Mouse (Mus musculus) intestine, embryonic 14.5 days (tissue): ENCODE data around the gene Dnajb11. TPM values are rescaled to one million over a fixed set of nuclear protein-coding genes. Genes with fewer than 3 reads are reported as not detected.

Experiments
- ATAC-seq: fragments of 200-750 bp; cut with Nextera tagmentation; replicated peaks from 2 replicates; pipeline ENCODE4 v1.8.0; 2017; ENCODE audit warnings: low read depth, moderate number of reproducible peaks, moderate TSS enrichment, moderate library complexity; ENCODE audit not compliant: low FRiP score, low TSS enrichment
- DNase-seq: peaks from one replicate; pipeline ENCODE4 v3.0.0-alpha.2; 2018; ENCODE audit warnings: low spot score
- H3K27ac ChIP-seq: fragments of 300-500 bp; sonication (generic); 2 replicates; pipeline ENCODE4 v1.5.1; 2014; ENCODE audit warnings: low read depth, mild to moderate bottlenecking, control low read depth
- H3K27me3 ChIP-seq: fragments of 300-500 bp; sonication (generic); replicated peaks from 2 replicates; pipeline ENCODE4 v1.6.1; 2014; ENCODE audit warnings: low read length, control low read depth; ENCODE audit not compliant: control insufficient read depth, insufficient read depth
- H3K36me3 ChIP-seq: fragments of 300-500 bp; sonication (generic); 2 replicates; pipeline ENCODE4 v1.6.1; 2014; ENCODE audit warnings: low read length, control low read depth; ENCODE audit not compliant: control insufficient read depth, insufficient read depth
- H3K4me1 ChIP-seq: fragments of 300-500 bp; sonication (generic); replicated peaks from 2 replicates; pipeline ENCODE4 v1.6.1; 2014; ENCODE audit warnings: low read length, control low read depth, mixed read lengths; ENCODE audit not compliant: control insufficient read depth, insufficient read depth
- H3K4me2 ChIP-seq: fragments of 300-500 bp; sonication (generic); 2 replicates; pipeline ENCODE4 v1.6.1; 2014; ENCODE audit warnings: low read length
- H3K4me3 ChIP-seq: fragments of 300-500 bp; sonication (generic); 2 replicates; pipeline ENCODE4 v1.5.1; 2014; ENCODE audit warnings: low read depth, low read length, control low read depth, mixed read lengths
- H3K9ac ChIP-seq: fragments of 300-500 bp; sonication (generic); 2 replicates; pipeline ENCODE4 v1.6.1; 2014; ENCODE audit warnings: mild to moderate bottlenecking, low read length
- H3K9me3 ChIP-seq: fragments of 300-500 bp; sonication (generic); 2 replicates; pipeline ENCODE4 v1.6.1; 2016; ENCODE audit warnings: low read length, control low read depth; ENCODE audit not compliant: control insufficient read depth
- WGBS: fragments of 180-500 bp; shearing (Covaris S2); extraction: QIAGEN DNeasy Blood & Tissue Kit; methylation state at CpG from one replicate; pipeline ENCODE4 v1.1.7; 2014; 5-methylcytosine and 5-hydroxymethylcytosine counted together
- polyA plus RNA-seq: library from polyadenylated mRNA; unstranded; fragments of >200 nt; fragmentation: Nextera tagmentation; extraction: Ambion mirVana; gene quantifications from 2 replicates; pipeline ENCODE4 v1.2.1, GENCODE M21; 2014

Dnajb11 gene
- polyA plus RNA-seq, 1 experiment from 2014 or later: 94.1 TPM

DNA sequence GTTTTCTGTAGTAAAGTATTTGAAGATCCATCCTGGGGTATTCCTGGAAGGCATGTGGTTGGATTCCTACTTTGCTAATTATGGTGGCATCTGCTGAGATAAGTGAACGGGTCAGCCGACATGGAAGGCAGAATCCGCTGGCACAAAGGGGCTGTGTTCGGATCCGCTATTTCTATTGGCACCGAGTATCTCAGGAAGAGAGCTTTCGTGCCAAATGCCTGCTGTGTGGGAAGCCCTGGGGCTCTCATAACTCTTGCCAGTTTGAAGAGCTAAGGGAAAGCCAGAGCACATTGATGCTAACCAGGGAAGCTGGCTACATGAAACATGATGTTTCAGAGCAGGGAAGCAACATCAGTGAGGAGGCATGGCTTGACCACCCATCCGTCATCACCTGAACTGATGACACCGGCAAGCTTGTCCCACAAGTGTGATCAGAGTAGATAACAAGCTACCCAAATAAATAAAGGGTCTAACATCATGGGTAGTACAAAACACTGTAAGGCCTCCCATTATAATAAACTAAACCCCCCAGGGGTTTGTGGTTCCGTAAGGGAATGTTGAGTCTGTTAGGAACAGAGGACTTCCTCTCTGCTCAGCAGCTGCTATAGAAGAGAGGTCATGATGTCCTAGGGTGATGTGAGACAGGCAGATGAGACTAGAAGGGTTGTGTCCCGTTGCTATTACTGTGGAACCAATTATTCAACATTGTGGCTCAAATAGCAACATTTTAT is 20.2 kb downstream of the Dnajb11 start:
- DNase-seq (no peak), ATAC-seq (no peak)
- H3K27me3 ChIP-seq: no peaks in the 10 kb centered on the region
- peaks cover 9% of the 10 kb centered on the region for H3K36me3 ChIP-seq
- H3K4me3 ChIP-seq: no peak overlapping the region
- H3K9me3 ChIP-seq: no peaks in the 10 kb centered on the region
- no peaks in the 10 kb centered on the region for H3K4me1 ChIP-seq
- no peak overlapping the region for H3K27ac ChIP-seq
- 80% methylated on average over 11 of the region's 11 CpGs for WGBS
- no peak overlapping the region for H3K4me2 ChIP-seq
- H3K9ac ChIP-seq: no peak overlapping the region

DNA sequence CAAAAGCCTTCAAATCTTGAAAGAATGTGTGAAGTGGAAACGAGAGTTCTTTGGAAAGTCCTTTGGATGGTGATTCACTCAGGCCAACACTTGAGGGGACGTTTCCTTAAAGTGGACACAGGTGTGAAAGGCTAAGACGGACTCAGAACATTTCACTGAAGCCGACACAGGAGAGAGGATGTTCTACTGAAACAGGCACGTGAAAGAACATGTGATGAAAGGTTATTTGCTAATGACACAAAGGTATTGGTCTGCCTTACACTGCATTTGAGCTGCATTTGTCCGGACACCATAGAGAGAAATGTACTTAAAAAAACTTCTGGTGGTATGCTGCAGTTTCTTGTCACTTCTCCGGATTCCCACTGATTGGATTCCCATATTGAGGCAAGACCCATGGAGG is 21.1 kb downstream of the Dnajb11 start:
- Histone ChIP-seq H3K36me3 (0 out of 2 replicates have a peak, but pooled peaks cover 3% of the 10 kb centered on the region), H3K4me2 (no peak overlapping the region), H3K9ac (no peak overlapping the region), H3K27me3 (no peaks in the 10 kb centered on the region), H3K4me1 (no peaks in the 10 kb centered on the region), H3K4me3 (no peak overlapping the region), H3K27ac (no peak overlapping the region), H3K9me3 (no peaks in the 10 kb centered on the region)
- 85% methylated on average over 7 of the region's 7 CpGs for WGBS
- DNase-seq (no peak), ATAC-seq (no peak)

DNA sequence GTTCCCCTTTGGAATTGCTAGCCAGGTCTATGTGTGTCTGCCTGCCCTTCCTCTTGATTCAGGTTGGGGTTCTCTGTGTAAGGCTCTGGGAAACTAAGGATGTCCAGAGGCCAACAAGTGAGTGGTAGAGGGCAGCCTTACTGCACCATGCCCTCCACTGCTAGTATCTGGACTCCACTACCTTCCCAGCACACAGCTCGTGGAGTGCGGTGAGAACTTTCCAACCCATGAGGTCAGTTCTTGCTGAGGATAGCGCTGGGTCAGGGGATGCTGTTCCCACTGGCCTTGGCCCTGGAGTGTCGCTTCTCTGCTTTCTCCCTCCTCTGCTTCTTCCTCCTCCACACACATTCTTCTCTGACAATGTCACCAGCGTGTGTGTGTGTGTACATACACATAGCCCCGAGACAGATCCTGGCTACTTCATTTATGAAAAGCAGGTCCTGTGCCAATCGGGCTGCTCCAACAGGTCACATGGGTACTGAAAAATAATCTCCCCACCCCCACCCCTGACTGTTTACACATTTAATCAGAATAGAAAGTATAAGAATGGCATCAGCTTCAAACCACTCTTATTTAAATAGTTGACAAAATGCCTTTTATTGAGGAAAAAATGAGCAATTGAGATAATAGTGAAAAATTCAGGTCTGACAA is 22.4 kb downstream of the Dnajb11 start:
- H3K9ac ChIP-seq: no peak overlapping the region
- no peaks in the 10 kb centered on the region for H3K36me3 ChIP-seq
- ATAC-seq: no peak
- no peak overlapping the region for H3K4me2 ChIP-seq
- no peaks in the 10 kb centered on the region for H3K4me1 ChIP-seq
- no peak overlapping the region for H3K27ac ChIP-seq
- H3K4me3 ChIP-seq: no peak overlapping the region
- H3K27me3 ChIP-seq: no peaks in the 10 kb centered on the region
- H3K9me3 ChIP-seq: no peaks in the 10 kb centered on the region
- DNase-seq: no peak
- WGBS: 53% methylated on average over 7 of the region's 7 CpGs

DNA sequence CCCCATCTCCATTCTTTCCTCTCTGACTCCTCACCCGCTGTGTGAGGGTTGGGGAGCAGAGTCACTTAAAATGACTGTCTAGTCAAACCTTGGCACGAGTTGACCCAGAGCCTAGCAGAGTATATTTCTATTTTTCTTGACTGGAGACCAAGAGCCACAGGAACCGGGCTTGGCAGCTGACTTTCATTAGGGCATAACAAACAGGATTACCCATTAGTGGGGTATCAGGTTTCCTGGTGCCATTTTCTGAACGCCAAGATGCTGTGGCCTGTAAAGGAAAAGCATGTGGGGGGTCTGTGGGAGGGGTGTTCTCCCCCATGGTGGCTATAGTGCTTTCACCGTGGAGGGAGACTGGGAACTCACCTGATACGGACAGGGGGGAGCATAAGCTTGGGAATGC is 23.3 kb downstream of the Dnajb11 start:
- ATAC-seq (no peak), DNase-seq (no peak)
- H3K27me3 ChIP-seq: no peaks in the 10 kb centered on the region
- 31% methylated on average over 6 of the region's 6 CpGs for WGBS
- no peaks in the 10 kb centered on the region for H3K4me1 ChIP-seq
- H3K9me3 ChIP-seq: no peaks in the 10 kb centered on the region
- H3K4me3 ChIP-seq: no peak overlapping the region
- H3K9ac ChIP-seq: no peak overlapping the region
- H3K4me2 ChIP-seq: no peak overlapping the region
- no peak overlapping the region for H3K27ac ChIP-seq
- no peaks in the 10 kb centered on the region for H3K36me3 ChIP-seq

DNA sequence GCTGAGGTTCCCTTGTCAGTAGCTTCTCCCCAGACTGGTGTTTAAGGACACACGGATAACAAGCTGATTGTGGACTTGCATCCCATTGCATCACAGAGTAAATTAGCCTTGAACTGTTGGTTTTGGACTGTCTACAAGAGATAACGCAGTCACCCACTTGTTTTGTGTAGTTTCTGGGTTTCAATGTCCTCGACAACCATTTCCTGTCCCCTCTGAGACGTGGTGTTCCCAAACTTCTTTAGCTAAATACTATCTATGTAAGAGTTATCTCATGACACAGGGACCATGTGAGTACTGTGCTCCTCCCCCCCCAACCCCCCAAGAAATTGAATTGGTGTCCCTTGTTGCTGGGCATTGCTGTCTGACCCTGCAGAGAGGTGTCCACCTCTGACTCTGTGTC is 23.8 kb downstream of the Dnajb11 start:
- 54% methylated on average over 4 of the region's 4 CpGs for WGBS
- H3K4me3 ChIP-seq: no peak overlapping the region
- no peak overlapping the region for H3K4me2 ChIP-seq
- no peaks in the 10 kb centered on the region for H3K36me3 ChIP-seq
- H3K27ac ChIP-seq: no peak overlapping the region
- H3K9me3 ChIP-seq: no peaks in the 10 kb centered on the region
- H3K4me1 ChIP-seq: no peaks in the 10 kb centered on the region
- no peaks in the 10 kb centered on the region for H3K27me3 ChIP-seq
- H3K9ac ChIP-seq: no peak overlapping the region
- ATAC-seq (no peak), DNase-seq (no peak)

DNA sequence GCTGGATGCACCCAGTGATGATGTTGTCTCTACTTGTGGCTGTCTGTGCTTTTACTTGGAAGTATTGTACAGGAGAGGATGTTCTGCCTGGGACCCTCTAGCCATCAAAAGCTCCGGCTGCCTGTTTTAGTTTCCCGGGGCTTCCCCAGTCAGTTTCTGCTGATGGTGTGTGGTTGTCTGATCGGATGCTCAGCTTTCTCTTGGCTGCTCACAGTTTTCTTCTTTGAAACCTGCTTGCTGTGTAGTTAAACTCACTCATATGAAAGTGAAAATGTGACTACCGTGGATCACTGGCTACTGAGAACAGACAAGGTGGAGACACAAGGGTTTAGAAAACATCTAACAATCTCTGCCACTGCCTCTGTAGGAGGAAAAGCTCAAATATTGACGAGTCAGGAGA is 25.8 kb downstream of the Dnajb11 start:
- H3K9ac ChIP-seq: no peak overlapping the region
- H3K4me3 ChIP-seq: no peak overlapping the region
- H3K9me3 ChIP-seq: no peaks in the 10 kb centered on the region
- H3K27ac ChIP-seq: no peak overlapping the region
- no peak for ATAC-seq
- H3K27me3 ChIP-seq: no peaks in the 10 kb centered on the region
- H3K4me1 ChIP-seq: no peaks in the 10 kb centered on the region
- no peak overlapping the region for H3K4me2 ChIP-seq
- 81% methylated on average over 5 of the region's 5 CpGs for WGBS
- DNase-seq: no peak
- no peaks in the 10 kb centered on the region for H3K36me3 ChIP-seq

DNA sequence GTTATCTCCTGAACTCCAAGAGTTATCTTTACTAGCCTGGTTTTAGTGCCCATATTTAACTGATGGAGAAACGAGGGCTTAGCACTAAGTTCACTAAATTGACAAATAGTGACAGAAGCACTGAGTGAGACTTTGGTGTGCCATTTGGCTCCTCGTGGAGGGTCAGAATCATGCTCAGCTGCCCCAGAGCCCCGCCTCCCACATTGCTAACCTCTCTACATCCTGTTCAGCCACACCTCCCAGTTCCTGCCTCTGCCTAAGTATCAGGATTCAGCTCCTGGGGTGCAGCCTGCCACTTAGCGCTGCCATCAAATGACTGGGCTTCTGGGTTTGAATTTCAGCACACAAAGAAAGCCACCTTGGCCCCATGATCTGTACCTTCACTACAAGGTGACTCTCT is 27.7 kb downstream of the Dnajb11 start:
- Histone ChIP-seq H3K27ac (no peak overlapping the region), H3K4me2 (no peak overlapping the region), H3K9me3 (no peaks in the 10 kb centered on the region), H3K27me3 (no peaks in the 10 kb centered on the region), H3K9ac (no peak overlapping the region), H3K36me3 (no peaks in the 10 kb centered on the region), H3K4me3 (no peak overlapping the region), H3K4me1 (no peaks in the 10 kb centered on the region)
- ATAC-seq: no peak
- 20% methylated on average over 4 of the region's 4 CpGs for WGBS
- DNase-seq: no peak

DNA sequence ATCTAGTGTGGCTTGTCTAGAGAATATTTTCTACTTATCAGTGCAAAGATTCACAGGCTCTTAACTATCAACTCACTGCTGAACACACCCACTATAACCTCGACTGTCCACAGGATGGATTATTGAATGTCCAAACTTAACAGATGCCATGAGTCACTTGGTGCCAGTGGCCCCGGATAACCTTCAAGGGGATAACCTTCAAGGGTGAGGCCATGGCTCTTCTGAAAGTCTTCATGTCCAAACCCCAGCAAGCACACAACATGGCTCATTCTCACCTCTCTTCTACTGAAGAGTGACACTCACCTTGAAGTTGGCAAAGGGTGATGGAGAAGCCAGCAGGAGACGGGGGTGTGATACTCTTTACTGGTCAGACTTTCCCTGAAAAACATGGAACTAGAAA is 29.1 kb downstream of the Dnajb11 start:
- no peak overlapping the region for H3K4me2 ChIP-seq
- H3K4me1 ChIP-seq: no peaks in the 10 kb centered on the region
- H3K27ac ChIP-seq: no peak overlapping the region
- no peaks in the 10 kb centered on the region for H3K27me3 ChIP-seq
- H3K9me3 ChIP-seq: no peaks in the 10 kb centered on the region
- no peaks in the 10 kb centered on the region for H3K36me3 ChIP-seq
- 71% methylated on average over 3 of the region's 3 CpGs for WGBS
- no peak overlapping the region for H3K4me3 ChIP-seq
- DNase-seq (no peak), ATAC-seq (no peak)
- H3K9ac ChIP-seq: no peak overlapping the region

DNA sequence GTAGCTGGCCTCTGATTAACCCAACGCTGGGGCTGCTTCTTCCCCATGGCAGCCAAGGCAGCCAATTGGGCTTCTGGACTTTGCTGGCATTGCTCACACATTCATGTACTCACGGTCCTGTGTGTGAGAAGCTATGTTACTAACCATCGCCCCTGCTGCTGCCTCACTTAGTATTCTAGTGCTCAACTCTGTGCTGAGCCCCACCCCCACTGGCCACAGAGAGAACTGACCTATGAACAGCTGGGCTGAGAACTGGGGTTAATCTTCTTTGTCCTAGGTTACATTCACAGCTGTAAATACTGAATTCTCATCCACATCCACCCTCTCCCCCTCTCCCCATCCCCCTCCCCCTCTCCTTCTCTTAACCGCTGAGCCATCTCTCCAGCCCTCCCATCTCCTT is 31.2 kb downstream of the Dnajb11 start:
- WGBS: 72% methylated on average over 4 of the region's 4 CpGs
- Histone ChIP-seq H3K4me1 (no peaks in the 10 kb centered on the region), H3K4me3 (no peak overlapping the region), H3K27ac (no peak overlapping the region), H3K36me3 (no peaks in the 10 kb centered on the region), H3K27me3 (no peaks in the 10 kb centered on the region), H3K9ac (no peak overlapping the region), H3K4me2 (no peak overlapping the region), H3K9me3 (no peaks in the 10 kb centered on the region)
- DNase-seq (no peak), ATAC-seq (no peak)
